Mouse (Mus musculus) spleen, adult 2 months (tissue): Measurements from ENCODE around the gene Fgl2. TPM values are rescaled to one million over a fixed set of nuclear protein-coding genes. Genes with fewer than 3 reads are reported as not detected.
"Not testable (repeated sequence)": the region's sequence is repeated elsewhere in the genome, so short reads cannot be mapped to it uniquely, and the experiment has no call there.

ENCODE experiments used
- DNase-seq, 2 experiments: peaks; one replicate each; pipeline versions ENCODE4 v3.0.0 to v3.0.0-alpha.2; 2012 to 2021; ENCODE audit warnings: low spot score in 2 of 2, low read depth in 1 of 2
- H3K27ac ChIP-seq: fragments of 200-500 bp; 2 replicates; pipeline ENCODE4 v1.5.1; 2012; ENCODE audit warnings: low read length, inconsistent platforms; ENCODE audit not compliant: insufficient read depth
- H3K27me3 ChIP-seq: fragments of 200-500 bp; 2 replicates; pipeline ENCODE4 v1.6.1; 2012; ENCODE audit warnings: mild to moderate bottlenecking, moderate library complexity, low read length, inconsistent platforms; ENCODE audit not compliant: control insufficient read depth, insufficient read depth
- H3K36me3 ChIP-seq: fragments of 200-500 bp; 2 replicates; pipeline ENCODE4 v1.6.1; 2012; ENCODE audit warnings: mild to moderate bottlenecking, low read length, inconsistent platforms; ENCODE audit not compliant: control insufficient read depth, insufficient read depth
- H3K4me1 ChIP-seq: fragments of 200-500 bp; 2 replicates; pipeline ENCODE4 v1.6.1; 2011; ENCODE audit warnings: inconsistent platforms; ENCODE audit not compliant: control insufficient read depth, insufficient read depth, insufficient read length
- H3K4me3 ChIP-seq: fragments of 200-500 bp; 2 replicates; pipeline ENCODE4 v1.5.1; 2011; ENCODE audit warnings: mild to moderate bottlenecking, inconsistent platforms; ENCODE audit not compliant: insufficient read depth, insufficient read length; ENCODE audit errors: extremely low read depth
- CTCF ChIP-seq: fragments of 200-500 bp; IDR thresholded peaks from 2 replicates; pipeline ENCODE4 v1.5.1; 2011; ENCODE audit warnings: mild to moderate bottlenecking, inconsistent platforms; ENCODE audit not compliant: insufficient read depth, insufficient read length, insufficient replicate concordance; ENCODE audit errors: extremely low read depth
- POLR2A ChIP-seq: fragments of 200-500 bp; IDR thresholded peaks from 2 replicates; pipeline ENCODE4 v1.6.1; 2011; ENCODE audit warnings: low read depth, low read length, inconsistent platforms
- WGBS: fragments of 180-500 bp; shearing (Covaris S2); methylation state at CpG from one replicate; pipeline ENCODE4 v1.1.7; 2018; 5-methylcytosine and 5-hydroxymethylcytosine counted together
- polyA plus RNA-seq: library from polyadenylated mRNA; depleted of rRNA; stranded (reverse); fragments of >200 nt; gene quantifications from 2 replicates; pipeline ENCODE4 v1.2.3, GENCODE M21; 2012; rRNA removed

Fgl2 gene
- 12.8 and 15.7 TPM in 2 replicates for polyA plus RNA-seq

DNA sequence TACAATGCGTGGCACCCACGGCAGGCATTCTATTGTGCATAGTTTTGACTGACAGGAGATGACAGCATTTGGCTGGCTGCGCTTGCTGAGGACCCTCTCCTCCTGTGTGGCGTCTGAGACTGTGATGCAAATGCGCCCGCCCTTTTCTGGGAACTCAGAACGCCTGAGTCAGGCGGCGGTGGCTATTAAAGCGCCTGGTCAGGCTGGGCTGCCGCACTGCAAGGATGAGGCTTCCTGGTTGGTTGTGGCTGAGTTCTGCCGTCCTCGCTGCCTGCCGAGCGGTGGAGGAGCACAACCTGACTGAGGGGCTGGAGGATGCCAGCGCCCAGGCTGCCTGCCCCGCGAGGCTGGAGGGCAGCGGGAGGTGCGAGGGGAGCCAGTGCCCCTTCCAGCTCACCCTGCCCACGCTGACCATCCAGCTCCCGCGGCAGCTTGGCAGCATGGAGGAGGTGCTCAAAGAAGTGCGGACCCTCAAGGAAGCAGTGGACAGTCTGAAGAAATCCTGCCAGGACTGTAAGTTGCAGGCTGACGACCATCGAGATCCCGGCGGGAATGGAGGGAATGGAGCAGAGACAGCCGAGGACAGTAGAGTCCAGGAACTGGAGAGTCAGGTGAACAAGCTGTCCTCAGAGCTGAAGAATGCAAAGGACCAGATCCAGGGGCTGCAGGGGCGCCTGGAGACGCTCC lies at the start of gene Fgl2:
Gene Fgl2, plus strand, starts transcription at position 150 of the 687 bp plus-strand sequence.
- peak in 1 of 2 experiments; percentile 45 for DNase-seq
- H3K27me3 ChIP-seq = no peaks in the 10 kb centered on the region
- TF ChIP-seq POLR2A (peak; percentile 24; the same call in 1 of the 2 replicates), CTCF (no peak)
- peak within 1 kb of the TSS; percentile 1; the same call in 1 of the 2 replicates for H3K27ac ChIP-seq
- H3K4me1 ChIP-seq = peaks cover 12% of the 10 kb centered on the region
- H3K4me3 ChIP-seq = peak within 1 kb of the TSS; percentile 60
- 11% methylated on average over 31 of the region's 31 CpGs for WGBS
- no peaks in the 10 kb centered on the region for H3K36me3 ChIP-seq

DNA sequence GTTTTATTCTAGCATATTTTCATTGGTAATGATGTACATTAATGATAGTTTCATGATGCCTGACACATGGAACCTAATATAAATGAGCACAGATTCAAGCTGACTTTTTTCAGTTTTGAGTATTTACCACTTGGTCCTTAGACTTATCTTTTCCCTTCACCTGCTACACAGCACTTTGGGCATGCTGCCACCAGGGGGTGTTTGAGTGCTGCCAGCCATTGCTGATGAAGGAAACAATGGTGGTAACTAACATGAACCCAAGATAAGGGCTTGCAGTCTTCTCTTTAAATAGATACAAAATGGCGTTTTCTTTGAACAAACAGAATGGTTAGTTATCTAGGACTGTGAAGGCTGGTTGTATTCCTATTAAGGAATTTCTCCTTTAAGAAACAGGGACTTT lies 45.9 kb upstream of the Fgl2 start:
- no peaks in the 10 kb centered on the region for H3K27me3 ChIP-seq
- WGBS = 16% methylated on average over 1 of the region's 1 CpGs
- H3K4me1 ChIP-seq = peaks cover 4% of the 10 kb centered on the region; the same call in 1 of the 2 replicates

DNA sequence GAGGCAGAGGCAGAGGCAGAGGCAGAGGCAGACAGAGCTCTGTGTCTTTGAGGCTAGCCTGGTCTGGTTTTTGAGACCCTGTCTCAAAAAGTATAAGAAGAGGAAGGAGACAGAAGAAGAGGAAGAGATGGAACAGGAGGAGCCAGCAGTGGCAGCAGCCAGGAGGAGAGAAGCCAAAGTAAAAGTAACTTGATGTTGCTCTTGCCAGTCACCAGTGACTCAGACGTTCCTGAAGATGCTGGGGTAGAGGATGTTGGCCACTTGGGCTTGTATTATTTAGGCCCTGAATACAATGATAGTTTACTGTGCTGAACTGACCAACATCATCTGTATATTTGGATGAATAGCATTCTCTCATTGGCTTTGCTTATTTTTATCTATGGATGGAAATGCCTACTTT lies 43.9 kb upstream of the Fgl2 start:
- Histone ChIP-seq H3K27me3 (no peaks in the 10 kb centered on the region), H3K36me3 (no peaks in the 10 kb centered on the region), H3K4me1 (peaks cover 4% of the 10 kb centered on the region; the same call in 1 of the 2 replicates), H3K27ac (no peak overlapping the region), H3K4me3 (no peak overlapping the region)
- TF ChIP-seq POLR2A (no peak), CTCF (no peak)
- no peak for DNase-seq
- 61% methylated on average over 1 of the region's 1 CpGs for WGBS

More for the DNA sequence above, 45.9 kb upstream of the Fgl2 start:
- DNase-seq = peak; percentile 59 to 83
- Histone ChIP-seq H3K27ac (no peak overlapping the region), H3K36me3 (no peaks in the 10 kb centered on the region), H3K4me3 (no peak overlapping the region)
- TF ChIP-seq POLR2A (no peak), CTCF (peak; percentile 92; the same call in 1 of the 2 replicates)

DNA sequence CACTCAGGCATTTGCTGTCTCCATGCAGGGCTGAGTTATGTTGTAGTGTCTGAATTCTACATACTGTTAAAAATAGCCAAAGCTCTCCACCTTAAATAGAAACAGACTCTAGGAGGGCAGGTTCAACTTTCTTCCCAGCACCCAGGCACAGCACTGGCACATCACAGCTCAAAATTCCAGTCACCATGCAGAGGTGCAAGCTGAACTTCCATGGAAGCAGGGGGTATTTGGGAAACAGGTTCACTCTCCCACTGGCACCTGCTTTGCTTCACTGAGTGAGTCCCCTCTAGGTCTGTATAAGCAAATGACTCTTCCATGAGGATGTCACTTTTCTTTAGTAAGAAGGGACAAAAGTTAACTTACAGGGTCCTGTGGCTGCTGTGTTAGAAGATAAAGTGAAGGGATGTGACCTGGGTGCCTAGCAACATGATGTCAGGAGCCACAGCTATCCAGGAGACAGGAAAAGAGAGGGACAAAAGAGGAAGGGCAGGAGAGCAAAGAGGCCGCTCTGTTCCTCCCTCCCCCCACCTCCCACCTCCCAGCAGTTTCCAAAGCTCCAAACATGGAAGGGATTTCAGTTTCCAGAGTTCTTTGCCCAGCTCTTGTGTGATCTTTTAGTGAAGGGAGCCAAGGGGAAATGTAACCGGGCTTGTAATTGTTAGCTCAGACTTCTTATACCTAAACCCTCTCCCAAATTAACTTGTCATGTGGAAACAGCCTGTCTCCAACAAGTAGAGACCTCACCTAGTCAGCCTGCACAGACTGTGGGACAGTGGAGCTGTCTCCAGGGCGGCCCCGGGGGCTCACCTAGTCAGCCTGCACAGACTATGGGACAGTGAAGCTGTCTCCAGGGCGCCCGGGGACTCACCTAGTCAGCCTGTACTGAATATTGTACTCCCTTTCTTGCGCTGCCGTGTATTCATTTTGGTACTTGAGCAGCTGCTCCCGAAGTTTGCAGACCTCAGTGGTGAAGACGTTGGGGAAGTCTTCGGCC lies 42.5 kb upstream of the Fgl2 start:
- TF ChIP-seq POLR2A = no peak
- no peak for TF ChIP-seq CTCF
- Histone ChIP-seq H3K27me3 (no peaks in the 10 kb centered on the region), H3K36me3 (no peaks in the 10 kb centered on the region), H3K27ac (no peak overlapping the region), H3K4me1 (peaks cover 4% of the 10 kb centered on the region; the same call in 1 of the 2 replicates), H3K4me3 (no peak overlapping the region)
- 81% methylated on average over 11 of the region's 11 CpGs for WGBS
- DNase-seq = no peak

DNA sequence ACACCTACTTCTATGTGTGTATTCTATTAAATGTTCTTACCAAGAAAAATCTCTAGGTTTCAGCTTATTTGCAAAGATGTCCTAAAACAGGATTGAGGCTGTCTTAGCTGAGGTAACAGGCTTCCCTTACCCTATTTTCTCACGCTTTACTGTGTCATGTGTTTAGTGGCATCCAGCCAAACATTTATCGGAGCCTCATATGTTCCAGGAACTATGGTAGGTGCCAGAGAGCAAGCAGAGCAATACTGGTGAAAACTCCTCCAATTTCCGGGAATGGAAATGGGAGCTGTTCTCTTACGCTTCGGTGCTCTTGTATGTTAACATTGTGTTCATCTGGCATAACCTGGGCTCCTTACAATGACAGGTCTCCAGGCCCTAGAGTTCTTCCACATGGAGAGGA lies 40.8 kb upstream of the Fgl2 start:
- Histone ChIP-seq H3K4me3 (no peak overlapping the region), H3K36me3 (no peaks in the 10 kb centered on the region), H3K27ac (no peak overlapping the region), H3K27me3 (no peaks in the 10 kb centered on the region), H3K4me1 (peaks cover 4% of the 10 kb centered on the region; the same call in 1 of the 2 replicates)
- no peak for DNase-seq
- whole genome bisulfite sequencing = 72% methylated on average over 5 of the region's 5 CpGs
- TF ChIP-seq POLR2A (no peak), CTCF (no peak)

DNA sequence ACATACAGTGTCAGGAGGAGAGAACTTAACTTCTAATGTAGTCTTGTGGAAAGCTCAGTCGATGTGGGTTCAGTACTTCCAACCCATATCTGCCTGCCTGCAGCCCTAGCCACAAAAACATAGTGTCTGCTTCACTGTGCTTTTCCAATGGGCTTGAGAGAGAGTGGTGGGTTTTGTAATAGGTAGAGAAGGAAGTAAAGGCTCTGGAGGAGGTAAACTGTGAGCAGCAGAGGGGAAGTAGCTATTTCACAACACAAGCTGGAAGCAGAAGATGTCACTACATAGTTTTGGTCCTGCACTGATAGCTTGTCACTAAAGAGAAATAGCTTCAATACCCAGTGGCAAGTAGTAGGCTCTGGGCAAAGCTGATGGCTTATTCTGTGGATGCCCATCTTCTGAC lies 40.3 kb upstream of the Fgl2 start:
- H3K4me1 ChIP-seq = peaks cover 4% of the 10 kb centered on the region; the same call in 1 of the 2 replicates
- H3K27ac ChIP-seq = no peak overlapping the region
- no peak for DNase-seq

DNA sequence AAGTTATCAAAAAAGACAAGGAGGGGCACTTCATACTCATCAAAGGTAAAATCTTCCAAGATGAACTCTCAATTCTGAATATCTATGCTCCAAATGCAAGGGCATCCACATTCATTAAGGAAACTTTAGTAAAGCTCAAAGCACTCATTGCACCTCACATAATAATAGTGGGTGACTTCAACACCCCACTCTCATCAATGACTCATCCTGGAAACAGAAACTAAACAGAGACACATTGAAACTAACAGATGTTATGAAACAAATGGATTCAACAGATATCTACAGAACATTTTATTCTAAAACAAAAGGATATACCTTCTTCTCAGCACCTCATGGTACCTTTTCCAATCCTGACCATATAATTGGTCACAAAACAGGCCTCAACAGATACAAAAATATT lies 30.2 kb upstream of the Fgl2 start:
- H3K36me3 ChIP-seq, H3K27me3 ChIP-seq, H3K27ac ChIP-seq, DNase-seq, H3K4me1 ChIP-seq, H3K4me3 ChIP-seq: not testable (repeated sequence)

More for the DNA sequence above, 40.3 kb upstream of the Fgl2 start:
- Histone ChIP-seq H3K27me3 (no peaks in the 10 kb centered on the region), H3K36me3 (no peaks in the 10 kb centered on the region), H3K4me3 (no peak overlapping the region)
- 16% methylated on average over 1 of the region's 1 CpGs for WGBS
- TF ChIP-seq CTCF = no peak
- no peak for TF ChIP-seq POLR2A
